Mouse (Mus musculus) heart, postnatal 14 days (tissue): Measurements from ENCODE around the gene Emp3. TPM values are rescaled to one million over a fixed set of nuclear protein-coding genes. Genes with fewer than 3 reads are reported as not detected.

Experiments used
- DNase-seq, 2 experiments: peaks; one replicate each; pipeline ENCODE4 v3.0.0; 2021 to 2022
- intact Hi-C: fragments of 180-260 bp; cut with DNase I; formaldehyde crosslinking; loops from one replicate; pipeline ENCODE4 v1.15.1; 2025
- total RNA-seq, 2 experiments: library from RNA; stranded (reverse); gene quantifications; 2 replicates each; pipeline ENCODE4 v1.2.3; 2021

The Emp3 gene
- total RNA-seq, 2 experiments from 2014 or later: 25.7 to 32.4 TPM

DNA sequence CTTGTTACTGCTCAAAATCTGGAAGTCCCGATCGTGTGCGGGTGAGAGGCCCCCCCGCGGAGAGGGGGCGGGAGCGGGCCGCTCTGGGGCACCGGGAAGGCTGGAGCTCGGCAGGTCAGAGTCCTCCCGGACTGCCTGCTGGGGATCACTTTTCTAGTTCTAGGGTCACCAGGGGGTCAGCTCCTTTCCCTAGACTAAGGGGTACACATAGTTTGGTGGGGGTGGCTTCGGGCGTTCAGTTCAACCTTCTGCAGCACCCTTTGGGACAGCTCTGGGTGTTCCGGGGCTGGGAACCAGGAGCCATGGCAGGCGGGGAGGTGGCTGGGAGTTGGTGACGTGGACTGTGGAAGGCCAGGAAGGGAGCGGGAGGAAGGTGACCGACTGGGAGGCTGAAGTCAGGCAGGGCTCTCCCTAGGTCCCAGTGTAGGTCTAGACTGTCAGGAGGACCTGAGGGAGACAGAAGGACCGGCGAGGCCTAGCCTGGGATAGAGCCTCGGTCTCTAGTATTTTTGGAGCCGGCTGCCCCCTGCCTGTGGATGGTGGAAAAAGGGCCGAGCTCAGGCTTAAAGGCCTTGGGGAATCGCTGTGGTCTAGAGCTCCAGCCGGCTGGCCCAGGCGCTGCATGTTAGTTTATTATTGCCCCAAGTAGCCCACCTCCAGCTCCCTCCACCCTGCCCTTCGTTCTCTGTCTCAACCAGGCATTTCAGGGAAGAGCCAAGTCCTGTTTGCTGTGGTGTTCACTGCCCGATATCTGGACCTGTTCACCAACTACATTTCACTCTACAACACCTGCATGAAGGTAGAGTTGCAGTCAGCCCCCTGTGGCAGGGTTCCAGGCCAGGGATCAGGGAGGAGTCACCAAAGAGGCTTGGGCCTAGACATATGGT lies 47.9 kb downstream of the Emp3 start:
- intact Hi-C loops: loop anchor here (2.0 to 5.0 kb wide), 4 partner anchors 23 to 134 kb away; partner anchors contain the start of genes Ccdc114, Syngr4 and Tmem143
- peak; percentile 65 to 71 for DNase-seq

- intact Hi-C loops: loop anchor here (2.0 to 5.0 kb wide), 4 partner anchors 24 to 135 kb away; partner anchors contain the start of genes Ccdc114, Syngr4 and Tmem143
- peak; percentile 92 to 94 for DNase-seq
Observed at GRCm38 (mm10) chr7:45872624-45873023, 48.6 kb downstream of the Emp3 start, which contains the start of gene Kdelr1. Gene Kdelr1, plus strand, starts transcription at chr7:45872772.

GRCm38 (mm10) chr7:45870282-45871058 lies 50.7 kb downstream of the Emp3 start:
- intact Hi-C loops: loop anchor here (5.0 kb wide), 1 partner anchor 137 kb away; no protein-coding TSS in a partner anchor
- no peak for DNase-seq

DNA sequence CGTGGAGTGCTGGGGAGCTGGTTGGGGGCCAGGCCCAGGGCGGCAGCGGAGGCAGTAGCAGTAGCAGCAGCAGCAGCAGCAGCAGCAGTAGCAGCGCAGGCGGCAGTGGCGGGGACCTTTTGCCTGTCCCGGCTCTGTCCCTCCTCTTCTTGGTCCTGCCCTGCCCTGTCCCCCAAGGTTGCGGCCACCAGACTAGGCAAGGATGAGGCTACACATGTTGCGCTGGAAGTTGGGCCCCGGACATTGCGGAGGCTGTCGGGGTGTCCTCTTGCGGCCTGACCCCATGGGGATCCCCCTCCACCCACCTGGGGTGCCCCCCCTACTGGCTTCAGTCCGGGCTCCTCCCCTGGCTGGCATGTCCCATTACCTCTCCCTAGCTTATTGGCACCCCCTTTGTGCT lies 51.4 kb downstream of the Emp3 start:
- peak in 1 of 2 experiments; percentile 32 for DNase-seq
- intact Hi-C loops: loop anchor here (5.0 kb wide), 1 partner anchor 138 kb away; no protein-coding TSS in a partner anchor

DNA sequence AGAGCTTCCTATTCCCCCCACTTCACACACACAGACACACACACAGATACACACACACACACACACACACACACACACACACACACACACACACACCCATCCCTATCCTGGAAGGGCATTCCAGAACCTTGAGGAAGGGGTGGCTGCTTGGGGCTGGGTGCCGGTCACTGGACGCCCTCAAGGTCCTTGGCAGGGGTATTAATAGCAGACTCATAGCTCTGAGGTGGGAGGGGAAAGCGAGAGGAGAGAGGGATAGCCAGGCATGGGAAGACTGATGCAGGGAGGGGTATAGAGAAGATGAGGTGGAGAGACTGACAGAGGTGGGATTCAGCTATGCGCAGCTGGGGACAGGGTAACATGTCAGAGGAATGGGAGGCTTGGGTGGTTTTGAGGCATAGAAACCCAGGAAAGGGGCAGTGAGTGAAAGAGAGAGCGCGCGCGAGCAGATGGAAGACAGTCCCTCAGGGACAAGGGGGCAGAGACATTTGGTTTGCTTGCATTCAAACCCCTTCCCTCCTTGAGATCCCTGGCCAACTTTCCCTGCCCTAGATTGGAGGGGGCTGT lies 52.0 kb downstream of the Emp3 start:
- intact Hi-C loops: no loop called here

More for the DNA sequence above, 52.0 kb downstream of the Emp3 start:
- DNase-seq: peak in 1 of 2 experiments; percentile 35

Other genes starting within 250 kb of the Emp3 start
- gene Ntn5, start 237.4 kb downstream of the Emp3 start, total RNA-seq: under 1 TPM; 0.12 to 0.24 TPM
- gene Sec1, start 227.0 kb downstream of the Emp3 start, total RNA-seq: under 1 TPM in 1 of 2 experiments, not detected in 1; 0.12 TPM
- 1 to 10 TPM; 4.3 to 6.6 TPM for gene Car11, start 221.6 kb downstream of the Emp3 start, total RNA-seq
- gene Dbp, start 216.3 kb downstream of the Emp3 start, total RNA-seq: 10 to 100 TPM; 24.7 to 27.1 TPM
- 100 to 1,000 TPM; 552 to 626 TPM for gene Rpl18, start 205.9 kb downstream of the Emp3 start, total RNA-seq
- gene Sphk2, start 203.4 kb downstream of the Emp3 start, total RNA-seq: 10 to 100 TPM; 17.5 to 18.8 TPM
- gene Fam83e, start 200.2 kb downstream of the Emp3 start, total RNA-seq: under 1 TPM; 0.17 to 0.24 TPM
- gene Spaca4, start 195.6 kb downstream of the Emp3 start, total RNA-seq: not detected
- under 1 TPM in 1 of 2 experiments, not detected in 1; 0.12 TPM for gene Lmtk3, start 137.7 kb downstream of the Emp3 start, total RNA-seq
- gene Sult2b1, start 136.7 kb downstream of the Emp3 start, total RNA-seq: not detected
- gene Cyth2, start 106.8 kb downstream of the Emp3 start, total RNA-seq: 10 to 100 TPM; 73.9 to 77.1 TPM
- under 1 TPM; 0.74 to 1.00 TPM for gene Kcnj14, start 96.6 kb downstream of the Emp3 start, total RNA-seq
- gene Grwd1, start 90.5 kb downstream of the Emp3 start, total RNA-seq: 10 to 100 TPM in 1 of 2 experiments, 1 to 10 TPM in 1; 8.6 to 12.5 TPM
- 100 to 1,000 TPM; 103 to 109 TPM for gene Kdelr1, start 48.6 kb downstream of the Emp3 start, total RNA-seq
- under 1 TPM; 0.34 to 0.41 TPM for gene Grin2d, start 43.0 kb downstream of the Emp3 start, total RNA-seq
- gene Syngr4, start 24.7 kb downstream of the Emp3 start, total RNA-seq: not detected
- gene Tmem143, start 24.5 kb downstream of the Emp3 start, total RNA-seq: 10 to 100 TPM; 77.4 to 79.3 TPM
- gene Ccdc114, start 2.7 kb upstream of the Emp3 start, total RNA-seq: 1 to 10 TPM; 2.0 to 2.2 TPM
- under 1 TPM; 0.05 TPM for gene Abcc6, start 108.9 kb upstream of the Emp3 start, total RNA-seq
- gene Nomo1, start 112.3 kb upstream of the Emp3 start, total RNA-seq: 10 to 100 TPM; 68.0 to 68.6 TPM
- 10 to 100 TPM; 82.8 to 85.0 TPM for gene Kcnj11, start 179.4 kb upstream of the Emp3 start, total RNA-seq